Mouse (Mus musculus): ENCODE measurements around the gene Gm42791. TPM values are rescaled to one million over a fixed set of nuclear protein-coding genes. Genes with fewer than 3 reads are reported as not detected.

Gene Gm42791
- polyA plus RNA-seq, 1 experiment from 2014 or later, result 0.57 TPM

- Histone ChIP-seq H3K27ac (peak overlapping the region; percentile 56), H3K36me3 (peaks cover 16% of the 10 kb centered on the region), H3K4me3 (no peak overlapping the region), H3K9me3 (no peaks in the 10 kb centered on the region), H3K27me3 (ENCODE audit: insufficient read depth, poor library complexity, severe bottlenecking) (no peaks in the 10 kb centered on the region), H3K4me1 (peaks cover 21% of the 10 kb centered on the region)
- no peak for DNase-seq (ENCODE audit: low spot score)
- WGBS, result 74% methylated on average over 12 of the region's 12 CpGs
Observed at GRCm38 (mm10) chr5:148897941-148898417, 97.0 kb downstream of the Gm42791 start.

GRCm38 (mm10) chr5:148897069-148897702, 97.8 kb downstream of the Gm42791 start:
- peaks cover 24% of the 10 kb centered on the region for H3K36me3 ChIP-seq
- WGBS, result 75% methylated on average over 14 of the region's 14 CpGs
- no peak for DNase-seq (ENCODE audit: low spot score)
- no peak overlapping the region for H3K4me3 ChIP-seq
- no peaks in the 10 kb centered on the region for H3K9me3 ChIP-seq
- H3K27ac ChIP-seq, result no peak overlapping the region
- H3K4me1 ChIP-seq, result peaks cover 21% of the 10 kb centered on the region
- no peaks in the 10 kb centered on the region for H3K27me3 ChIP-seq (ENCODE audit: insufficient read depth, poor library complexity, severe bottlenecking)

DNA sequence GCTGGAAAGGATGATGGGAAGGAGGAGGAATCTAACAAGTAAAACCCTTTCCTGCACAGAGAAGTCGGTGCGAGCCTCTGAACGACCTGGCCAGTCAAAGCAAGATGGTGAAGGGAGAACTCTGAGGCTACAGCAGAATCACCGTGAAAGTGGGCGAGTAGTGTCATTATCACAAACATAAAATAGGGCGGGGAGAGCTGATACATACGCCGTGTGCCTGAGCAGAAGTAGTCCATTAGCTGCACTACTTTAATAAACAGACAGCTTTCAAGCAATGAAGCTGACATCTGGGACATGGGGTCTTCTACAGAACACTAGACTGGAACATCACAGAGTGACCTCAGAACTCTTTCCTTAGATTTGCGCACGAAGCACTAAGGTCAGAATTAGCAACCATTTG, 98.4 kb downstream of the Gm42791 start:
- WGBS, result 85% methylated on average over 10 of the region's 10 CpGs
- 0 out of 2 replicates have a peak overlapping the region, but pooled peaks have one; percentile 13 for H3K27ac ChIP-seq
- DNase-seq (ENCODE audit: low spot score), result no peak

GRCm38 (mm10) chr5:148895833-148896232, 99.1 kb downstream of the Gm42791 start:
- H3K9me3 ChIP-seq, result no peaks in the 10 kb centered on the region
- H3K27ac ChIP-seq, result 0 out of 2 replicates have a peak overlapping the region, but pooled peaks have one; percentile 13
- 85% methylated on average over 7 of the region's 7 CpGs for WGBS
- peaks cover 29% of the 10 kb centered on the region for H3K36me3 ChIP-seq
- peaks cover 21% of the 10 kb centered on the region for H3K4me1 ChIP-seq
- H3K4me3 ChIP-seq, result no peak overlapping the region
- no peak for DNase-seq (ENCODE audit: low spot score)
- H3K27me3 ChIP-seq (ENCODE audit: insufficient read depth, poor library complexity, severe bottlenecking), result no peaks in the 10 kb centered on the region

More for the DNA sequence above, 98.4 kb downstream of the Gm42791 start:
- Histone ChIP-seq H3K4me1 (peaks cover 21% of the 10 kb centered on the region), H3K4me3 (no peak overlapping the region), H3K27me3 (ENCODE audit: insufficient read depth, poor library complexity, severe bottlenecking) (no peaks in the 10 kb centered on the region), H3K36me3 (peaks cover 27% of the 10 kb centered on the region), H3K9me3 (no peaks in the 10 kb centered on the region)

DNA sequence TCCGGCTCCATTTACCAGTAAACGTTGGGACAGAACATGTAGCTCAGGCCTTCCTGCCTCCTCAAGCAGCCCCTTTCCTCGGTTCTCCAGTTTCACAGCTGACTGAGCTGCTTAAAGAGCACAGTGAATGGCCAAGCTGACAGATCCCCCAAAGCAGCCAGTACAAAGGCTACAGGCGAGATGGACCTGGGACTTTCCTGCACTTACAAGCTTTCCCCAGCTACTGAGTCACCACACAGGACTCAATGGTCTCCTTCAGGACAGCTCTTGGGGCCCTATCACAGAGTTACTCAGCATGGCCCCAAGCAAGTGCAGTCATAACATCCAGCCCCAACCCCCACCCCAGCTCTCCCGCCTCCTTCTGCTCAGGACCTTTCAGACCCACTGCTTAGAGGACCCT, 99.9 kb downstream of the Gm42791 start:
- H3K27ac ChIP-seq, result no peak overlapping the region
- 49% methylated on average over 5 of the region's 5 CpGs for WGBS
- DNase-seq (ENCODE audit: low spot score), result no peak
- no peak overlapping the region for H3K4me3 ChIP-seq
- no peaks in the 10 kb centered on the region; the same call in 1 of the 2 replicates for H3K9me3 ChIP-seq
- H3K27me3 ChIP-seq (ENCODE audit: insufficient read depth, poor library complexity, severe bottlenecking), result no peaks in the 10 kb centered on the region
- peaks cover 21% of the 10 kb centered on the region for H3K4me1 ChIP-seq
- H3K36me3 ChIP-seq, result peaks cover 35% of the 10 kb centered on the region

GRCm38 (mm10) chr5:148890237-148890636, 104.7 kb downstream of the Gm42791 start:
- Histone ChIP-seq H3K36me3 (peaks cover 67% of the 10 kb centered on the region), H3K27me3 (ENCODE audit: insufficient read depth, poor library complexity, severe bottlenecking) (no peaks in the 10 kb centered on the region), H3K27ac (no peak overlapping the region), H3K9me3 (no peaks in the 10 kb centered on the region; the same call in 1 of the 2 replicates), H3K4me3 (no peak overlapping the region), H3K4me1 (peaks cover 15% of the 10 kb centered on the region)
- no peak for DNase-seq (ENCODE audit: low spot score)
- 96% methylated on average over 4 of the region's 4 CpGs for WGBS

DNA sequence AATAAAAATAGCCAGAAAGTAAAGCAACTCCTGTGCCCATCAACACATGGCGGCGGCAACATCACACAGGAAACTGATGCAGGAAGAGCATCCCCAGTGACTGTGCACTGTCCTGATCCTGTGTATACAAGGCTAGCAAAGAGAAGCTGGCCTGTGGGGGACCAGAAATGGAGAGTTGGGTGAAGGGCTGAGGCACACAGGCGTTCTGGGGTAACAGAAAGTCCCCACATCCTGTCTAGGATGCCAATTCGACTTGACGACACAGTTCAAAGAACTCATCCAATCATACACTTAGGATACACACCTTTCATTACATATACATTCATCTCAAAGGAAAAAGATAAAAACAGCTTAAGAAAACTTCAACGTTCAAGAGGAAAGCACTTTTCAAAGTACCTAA, 106.9 kb downstream of the Gm42791 start:
- H3K27me3 ChIP-seq (ENCODE audit: insufficient read depth, poor library complexity, severe bottlenecking), result no peaks in the 10 kb centered on the region
- 84% methylated on average over 6 of the region's 6 CpGs for WGBS
- peaks cover 70% of the 10 kb centered on the region for H3K36me3 ChIP-seq
- no peak overlapping the region for H3K27ac ChIP-seq
- H3K4me1 ChIP-seq, result peaks cover 7% of the 10 kb centered on the region
- H3K4me3 ChIP-seq, result no peak overlapping the region
- H3K9me3 ChIP-seq, result no peaks in the 10 kb centered on the region; the same call in 1 of the 2 replicates
- no peak for DNase-seq (ENCODE audit: low spot score)

- 29% methylated on average over 22 of the region's 22 CpGs for WGBS
- H3K36me3 ChIP-seq, result peaks cover 54% of the 10 kb centered on the region
- peak overlapping the region; percentile 43 for H3K4me3 ChIP-seq
- peaks cover 7% of the 10 kb centered on the region for H3K4me1 ChIP-seq
- DNase-seq (ENCODE audit: low spot score), result peak; percentile 90
- no peaks in the 10 kb centered on the region for H3K27me3 ChIP-seq (ENCODE audit: insufficient read depth, poor library complexity, severe bottlenecking)
- peak overlapping the region; percentile 82 for H3K27ac ChIP-seq
- no peaks in the 10 kb centered on the region; the same call in 1 of the 2 replicates for H3K9me3 ChIP-seq
Observed at GRCm38 (mm10) chr5:148885821-148886609, 108.9 kb downstream of the Gm42791 start.

DNA sequence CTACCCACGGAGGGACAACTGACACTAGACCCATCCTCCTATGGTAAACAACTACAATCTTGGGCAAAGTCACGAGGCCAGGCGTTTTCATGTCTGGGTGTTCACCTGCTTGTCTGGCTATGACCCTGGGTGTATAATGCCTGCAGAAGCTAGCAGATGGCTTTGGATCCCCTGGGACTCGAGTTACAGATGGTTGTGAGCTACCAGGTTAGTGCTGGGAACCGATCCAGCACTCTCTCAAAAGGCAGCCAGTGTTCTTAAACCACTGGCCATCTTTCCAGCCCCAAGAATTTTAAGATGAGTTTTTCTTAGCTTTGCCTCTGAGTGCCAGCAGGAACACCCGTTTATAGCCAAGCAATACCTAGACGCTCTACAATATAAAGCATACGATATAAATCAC, 111.3 kb downstream of the Gm42791 start:
- no peak overlapping the region for H3K27ac ChIP-seq
- DNase-seq (ENCODE audit: low spot score), result no peak
- 88% methylated on average over 8 of the region's 8 CpGs for WGBS
- no peaks in the 10 kb centered on the region for H3K27me3 ChIP-seq (ENCODE audit: insufficient read depth, poor library complexity, severe bottlenecking)
- H3K4me3 ChIP-seq, result no peak overlapping the region
- peaks cover 43% of the 10 kb centered on the region for H3K36me3 ChIP-seq
- H3K4me1 ChIP-seq, result peaks cover 7% of the 10 kb centered on the region
- H3K9me3 ChIP-seq, result no peaks in the 10 kb centered on the region

GRCm38 (mm10) chr5:148879218-148879617, 115.7 kb downstream of the Gm42791 start:
- Histone ChIP-seq H3K4me1 (no peaks in the 10 kb centered on the region), H3K27ac (no peak overlapping the region), H3K9me3 (no peaks in the 10 kb centered on the region), H3K27me3 (ENCODE audit: insufficient read depth, poor library complexity, severe bottlenecking) (no peaks in the 10 kb centered on the region), H3K4me3 (no peak overlapping the region), H3K36me3 (peaks cover 54% of the 10 kb centered on the region)
- 91% methylated on average over 6 of the region's 6 CpGs for WGBS
- no peak for DNase-seq (ENCODE audit: low spot score)

GRCm38 (mm10) chr5:148873116-148873515, 121.8 kb downstream of the Gm42791 start:
- H3K27ac ChIP-seq, result 0 out of 2 replicates have a peak overlapping the region, but pooled peaks have one; percentile 23
- H3K36me3 ChIP-seq, result peaks cover 45% of the 10 kb centered on the region
- 0 out of 2 replicates have a peak, but pooled peaks cover 3% of the 10 kb centered on the region for H3K4me1 ChIP-seq
- 76% methylated on average over 8 of the region's 8 CpGs for WGBS
- H3K27me3 ChIP-seq (ENCODE audit: insufficient read depth, poor library complexity, severe bottlenecking), result no peaks in the 10 kb centered on the region
- DNase-seq (ENCODE audit: low spot score), result no peak
- no peak overlapping the region for H3K4me3 ChIP-seq
- H3K9me3 ChIP-seq, result no peaks in the 10 kb centered on the region

- WGBS, result 38% methylated on average over 3 of the region's 3 CpGs
- H3K27me3 ChIP-seq (ENCODE audit: insufficient read depth, poor library complexity, severe bottlenecking), result no peaks in the 10 kb centered on the region
- H3K9me3 ChIP-seq, result no peaks in the 10 kb centered on the region
- H3K27ac ChIP-seq, result no peak overlapping the region
- no peak overlapping the region for H3K4me3 ChIP-seq
- peaks cover 6% of the 10 kb centered on the region; the same call in 1 of the 2 replicates for H3K4me1 ChIP-seq
- peaks cover 17% of the 10 kb centered on the region; the same call in 1 of the 2 replicates for H3K36me3 ChIP-seq
- DNase-seq (ENCODE audit: low spot score), result no peak
Observed at GRCm38 (mm10) chr5:148869583-148869982, 125.4 kb downstream of the Gm42791 start.

DNA sequence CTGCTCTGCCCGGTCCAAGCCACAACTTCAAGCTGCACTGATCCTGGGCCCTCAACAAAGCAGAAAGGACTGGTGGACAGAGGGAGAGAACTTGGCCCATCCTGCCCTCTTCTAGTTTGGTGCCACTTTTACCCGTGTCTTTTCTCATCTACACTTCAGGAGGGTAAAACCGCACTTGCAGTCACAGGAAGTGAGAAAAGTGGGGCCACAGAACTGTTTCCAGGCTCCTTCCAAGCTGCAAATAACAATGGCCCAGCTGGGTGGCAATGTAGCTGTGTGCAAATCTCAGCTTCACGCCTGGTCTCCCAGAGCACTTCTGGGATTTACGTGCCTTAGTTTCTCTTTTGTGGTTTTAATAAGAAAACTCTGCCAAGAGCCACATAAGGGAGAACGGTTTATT, 127.2 kb downstream of the Gm42791 start:
- Histone ChIP-seq H3K27me3 (ENCODE audit: insufficient read depth, poor library complexity, severe bottlenecking) (no peaks in the 10 kb centered on the region), H3K4me1 (peaks cover 3% of the 10 kb centered on the region; the same call in 1 of the 2 replicates), H3K9me3 (no peaks in the 10 kb centered on the region), H3K4me3 (no peak overlapping the region), H3K36me3 (0 out of 2 replicates have a peak, but pooled peaks cover 4% of the 10 kb centered on the region), H3K27ac (no peak overlapping the region)
- DNase-seq (ENCODE audit: low spot score), result no peak
- 81% methylated on average over 6 of the region's 6 CpGs for WGBS
